Mouse (Mus musculus) G1E (cell line): ENCODE results near the gene Ell.

Experiments used
- CTCF ChIP-seq: IDR thresholded peaks from 2 replicates; pipeline ENCODE4 v1.5.1; 2012; ENCODE audit warnings: low read depth, low read length, inconsistent platforms, mixed read lengths
- POLR2AphosphoS5 ChIP-seq: IDR thresholded peaks from 2 replicates; pipeline ENCODE4 v1.6.1; 2012; ENCODE audit warnings: low read depth, low read length, inconsistent platforms; ENCODE audit not compliant: insufficient replicate concordance

DNA sequence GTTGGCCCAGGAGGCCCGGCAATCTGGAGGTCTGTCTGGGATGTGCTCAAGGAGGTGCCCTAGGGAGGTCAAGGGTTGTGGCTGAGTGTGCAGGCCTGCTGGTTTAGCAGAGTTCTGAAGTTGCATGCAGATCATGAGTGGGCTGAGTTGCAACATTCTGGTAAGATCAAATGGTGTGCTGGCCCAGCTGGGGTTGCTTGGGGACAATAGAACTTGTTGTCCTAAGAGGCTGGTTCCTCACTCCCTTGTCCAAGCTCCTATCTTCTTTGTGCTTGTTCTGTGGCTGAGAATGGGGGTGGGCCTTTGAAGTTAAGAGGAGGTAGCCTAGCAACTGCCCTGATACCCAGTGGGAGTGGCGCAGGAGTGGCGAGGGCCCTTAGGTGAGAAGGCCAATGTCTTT lies 23.5 kb downstream of the Ell start:
- TF ChIP-seq CTCF (no peak), POLR2AphosphoS5 (no peak)
